Mouse (Mus musculus) hindbrain, embryonic 11.5 days (tissue): ENCODE measurements around the gene Ubtd1. TPM values are rescaled to one million over a fixed set of nuclear protein-coding genes. Genes with fewer than 3 reads are reported as not detected.

Source experiments
- ATAC-seq: fragments of 200-750 bp; cut with Nextera tagmentation; 2 replicates; pipeline ENCODE4 v1.8.0; 2017; ENCODE audit warnings: mild to moderate bottlenecking, moderate TSS enrichment, moderate library complexity; ENCODE audit not compliant: low FRiP score
- DNase-seq: peaks from one replicate; pipeline ENCODE4 v3.0.0-alpha.2; 2015; ENCODE audit warnings: low spot score
- H3K27ac ChIP-seq: fragments of 300-500 bp; sonication (generic); 2 replicates; pipeline ENCODE4 v1.5.1; 2014; ENCODE audit warnings: mild to moderate bottlenecking, low read depth, low read length
- H3K27me3 ChIP-seq: fragments of 300-500 bp; sonication (generic); 2 replicates; pipeline ENCODE4 v1.6.1; 2014; ENCODE audit warnings: mild to moderate bottlenecking, low read length, moderate library complexity, mixed read lengths; ENCODE audit not compliant: control insufficient read depth, insufficient read depth
- H3K36me3 ChIP-seq: fragments of 300-500 bp; sonication (generic); 2 replicates; pipeline ENCODE4 v1.6.1; 2014; ENCODE audit warnings: mild to moderate bottlenecking, low read length, moderate library complexity, mixed read lengths; ENCODE audit not compliant: control insufficient read depth, insufficient read depth
- H3K4me1 ChIP-seq: fragments of 300-500 bp; sonication (generic); replicated peaks from 2 replicates; pipeline ENCODE4 v1.6.1; 2014; ENCODE audit warnings: low read length, mixed read lengths; ENCODE audit not compliant: control insufficient read depth, insufficient read depth
- H3K4me2 ChIP-seq: fragments of 300-500 bp; sonication (generic); replicated peaks from 2 replicates; pipeline ENCODE4 v1.6.1; 2014; ENCODE audit warnings: mild to moderate bottlenecking, low read depth, low read length
- H3K4me3 ChIP-seq: fragments of 300-500 bp; sonication (generic); 2 replicates; pipeline ENCODE4 v1.5.1; 2014; ENCODE audit warnings: low read depth, low read length
- H3K9ac ChIP-seq: fragments of 300-500 bp; sonication (generic); 2 replicates; pipeline ENCODE4 v1.6.1; 2014; ENCODE audit warnings: low read depth, low read length
- H3K9me3 ChIP-seq: fragments of 300-500 bp; sonication (generic); 2 replicates; pipeline ENCODE4 v1.6.1; 2016; ENCODE audit warnings: low read length; ENCODE audit not compliant: control insufficient read depth
- WGBS: fragments of 180-500 bp; shearing (Covaris S2); extraction: QIAGEN DNeasy Blood & Tissue Kit; methylation state at CpG from one replicate; pipeline ENCODE4 v1.1.7; 2014; 5-methylcytosine and 5-hydroxymethylcytosine counted together
- polyA plus RNA-seq: library from polyadenylated mRNA; unstranded; fragments of >200 nt; fragmentation: Nextera tagmentation; extraction: Ambion mirVana; gene quantifications from 2 replicates; pipeline ENCODE4 v1.2.1, GENCODE M21; 2014

Ubtd1 gene
- 6.5 and 7.7 TPM in 2 replicates for polyA plus RNA-seq

GRCm38 (mm10) chr19:41981595-41981927, at the start of gene Ubtd1:
TSS of gene Ubtd1 (plus strand) at chr19:41981763.
- Histone ChIP-seq H3K4me2 (peak within 1 kb of the TSS; percentile 100), H3K9me3 (no peaks in the 10 kb centered on the region), H3K36me3 (no peaks in the 10 kb centered on the region), H3K4me3 (peak within 1 kb of the TSS; percentile 83), H3K4me1 (no peaks in the 10 kb centered on the region; the same call in 1 of the 2 replicates), H3K9ac (peak within 1 kb of the TSS; percentile 74), H3K27me3 (no peaks in the 10 kb centered on the region; the same call in 1 of the 2 replicates), H3K27ac (peak within 1 kb of the TSS; percentile 54)
- whole genome bisulfite sequencing, result under 1% methylated on average over 33 of the region's 33 CpGs
- DNase-seq (no peak), ATAC-seq (no peak)

DNA sequence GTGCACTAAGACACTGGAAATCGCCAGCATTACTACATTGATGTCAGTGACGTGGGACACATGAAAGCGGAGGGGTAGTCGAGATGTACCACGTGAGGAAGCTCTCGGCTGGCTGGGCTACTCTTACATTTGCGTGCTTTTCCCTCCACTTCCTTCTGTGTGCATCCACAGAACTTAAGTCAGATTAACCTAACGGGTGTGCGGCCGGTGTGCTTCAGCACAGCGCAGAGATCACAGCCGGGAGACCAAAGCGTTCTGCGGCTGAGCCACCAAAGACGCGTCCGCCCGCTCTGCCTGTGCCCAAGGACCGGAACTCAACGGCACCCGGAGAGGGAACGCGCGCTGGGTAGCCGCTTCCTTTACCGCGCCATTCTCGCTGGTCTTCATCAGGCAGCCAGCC, 48.9 kb upstream of the Ubtd1 start:
- under 1% methylated on average over 28 of the region's 28 CpGs for WGBS
- peak overlapping the region; percentile 74 for H3K4me2 ChIP-seq
- peaks cover 8% of the 10 kb centered on the region for H3K4me1 ChIP-seq
- peak overlapping the region; percentile 76 for H3K9ac ChIP-seq
- no peak overlapping the region for H3K27ac ChIP-seq
- no peaks in the 10 kb centered on the region for H3K9me3 ChIP-seq
- no peaks in the 10 kb centered on the region for H3K36me3 ChIP-seq
- peak overlapping the region; percentile 83 for H3K4me3 ChIP-seq
- no peaks in the 10 kb centered on the region for H3K27me3 ChIP-seq
- DNase-seq (no peak), ATAC-seq (peak; percentile 55)

- ATAC-seq, result peak; percentile 100
Observed at GRCm38 (mm10) chr19:41933179-41934086, 48.1 kb upstream of the Ubtd1 start, which contains the start of the genes Exosc1 and Zdhhc16. TSS of gene Exosc1 (minus strand) at chr19:41933423. TSS of gene Zdhhc16 (plus strand) at chr19:41933480.

DNA sequence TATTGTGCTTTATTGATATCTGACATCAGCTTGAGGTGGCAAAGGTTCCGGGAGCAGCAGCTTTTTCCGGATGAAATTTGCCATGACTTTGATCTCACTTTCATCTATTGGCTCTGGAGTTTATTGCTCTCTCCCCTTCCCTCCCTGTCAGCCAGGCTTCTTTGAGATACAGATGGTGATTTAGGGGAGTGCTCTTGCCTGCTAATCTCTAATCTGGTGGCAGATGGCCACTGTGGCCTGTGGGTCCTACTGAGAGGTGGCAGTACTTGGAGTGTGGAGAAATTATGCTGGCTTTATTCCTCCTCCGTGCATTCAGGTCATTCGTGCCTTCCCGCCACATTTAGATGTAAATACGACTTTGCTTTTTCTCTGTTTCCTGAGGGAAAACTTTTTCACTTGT, 47.4 kb upstream of the Ubtd1 start:
- H3K9me3 ChIP-seq, result no peaks in the 10 kb centered on the region
- H3K4me2 ChIP-seq, result peak overlapping the region; percentile 58
- no peaks in the 10 kb centered on the region for H3K36me3 ChIP-seq
- peak overlapping the region; percentile 83 for H3K4me3 ChIP-seq
- ATAC-seq (no peak), DNase-seq (no peak)
- peaks cover 8% of the 10 kb centered on the region for H3K4me1 ChIP-seq
- H3K27ac ChIP-seq, result no peak overlapping the region
- H3K9ac ChIP-seq, result peak overlapping the region; percentile 73
- no peaks in the 10 kb centered on the region for H3K27me3 ChIP-seq
- 44% methylated on average over 6 of the region's 6 CpGs for WGBS

More at GRCm38 (mm10) chr19:41933179-41934086, 48.1 kb upstream of the Ubtd1 start, which contains the start of the genes Exosc1 and Zdhhc16:
- peak; percentile 98 for DNase-seq
- Histone ChIP-seq H3K36me3 (no peaks in the 10 kb centered on the region), H3K27me3 (no peaks in the 10 kb centered on the region), H3K4me1 (peaks cover 8% of the 10 kb centered on the region), H3K27ac (no peak within 1 kb of the TSS), H3K4me2 (peak within 1 kb of the TSS; percentile 74), H3K9me3 (no peaks in the 10 kb centered on the region), H3K9ac (peak within 1 kb of the TSS; percentile 76), H3K4me3 (peak within 1 kb of the TSS; percentile 83)
- under 1% methylated on average over 47 of the region's 47 CpGs for WGBS

- no peak overlapping the region for H3K27ac ChIP-seq
- H3K4me2 ChIP-seq, result no peak overlapping the region
- H3K4me3 ChIP-seq, result no peak overlapping the region
- H3K4me1 ChIP-seq, result peaks cover 8% of the 10 kb centered on the region
- no peak for ATAC-seq
- no peaks in the 10 kb centered on the region for H3K36me3 ChIP-seq
- no peak for DNase-seq
- H3K9ac ChIP-seq, result no peak overlapping the region
- 97% methylated on average over 1 of the region's 1 CpGs for WGBS
- H3K9me3 ChIP-seq, result no peaks in the 10 kb centered on the region
- no peaks in the 10 kb centered on the region for H3K27me3 ChIP-seq
Observed at GRCm38 (mm10) chr19:41935921-41936320, 45.6 kb upstream of the Ubtd1 start.

GRCm38 (mm10) chr19:41938539-41938938, 43.0 kb upstream of the Ubtd1 start:
- Histone ChIP-seq H3K9me3 (no peaks in the 10 kb centered on the region), H3K36me3 (peaks cover 10% of the 10 kb centered on the region; the same call in 1 of the 2 replicates), H3K27me3 (no peaks in the 10 kb centered on the region), H3K4me1 (peaks cover 4% of the 10 kb centered on the region), H3K4me2 (no peak overlapping the region), H3K27ac (no peak overlapping the region), H3K4me3 (no peak overlapping the region), H3K9ac (no peak overlapping the region)
- ATAC-seq (no peak), DNase-seq (no peak)
- 93% methylated on average over 5 of the region's 5 CpGs for WGBS

DNA sequence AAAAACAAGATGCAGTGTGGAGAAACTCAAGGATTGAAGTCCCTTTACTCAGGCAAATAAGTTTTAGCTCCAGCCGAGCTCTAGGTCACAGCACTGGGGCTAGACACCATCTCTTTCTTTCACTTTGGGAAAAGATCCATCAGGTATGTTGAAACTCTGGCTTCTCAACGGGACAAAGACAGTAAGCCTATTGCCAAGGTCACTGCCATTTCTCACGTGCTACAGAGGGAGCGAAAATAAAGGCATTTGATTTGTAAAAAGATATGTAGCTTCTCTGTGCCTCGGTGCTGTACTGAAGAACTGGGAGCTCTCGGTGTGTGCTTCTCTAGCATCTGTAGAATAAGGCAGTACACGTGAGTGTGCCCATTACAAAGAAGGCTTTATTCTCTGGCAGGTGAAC, 37.7 kb upstream of the Ubtd1 start:
- Histone ChIP-seq H3K36me3 (peaks cover 24% of the 10 kb centered on the region), H3K9me3 (no peaks in the 10 kb centered on the region), H3K9ac (no peak overlapping the region), H3K4me1 (no peaks in the 10 kb centered on the region), H3K4me2 (no peak overlapping the region), H3K4me3 (no peak overlapping the region), H3K27ac (no peak overlapping the region), H3K27me3 (no peaks in the 10 kb centered on the region)
- 90% methylated on average over 7 of the region's 7 CpGs for WGBS
- DNase-seq, result no peak
- ATAC-seq, result no peak

GRCm38 (mm10) chr19:41952287-41952686, 29.3 kb upstream of the Ubtd1 start:
- no peak overlapping the region for H3K27ac ChIP-seq
- ATAC-seq, result no peak
- no peak overlapping the region for H3K4me2 ChIP-seq
- no peaks in the 10 kb centered on the region for H3K9me3 ChIP-seq
- WGBS, result 84% methylated on average over 4 of the region's 4 CpGs
- H3K27me3 ChIP-seq, result no peaks in the 10 kb centered on the region
- no peak overlapping the region for H3K9ac ChIP-seq
- peaks cover 22% of the 10 kb centered on the region for H3K36me3 ChIP-seq
- DNase-seq, result no peak
- no peaks in the 10 kb centered on the region for H3K4me1 ChIP-seq
- no peak overlapping the region for H3K4me3 ChIP-seq

DNA sequence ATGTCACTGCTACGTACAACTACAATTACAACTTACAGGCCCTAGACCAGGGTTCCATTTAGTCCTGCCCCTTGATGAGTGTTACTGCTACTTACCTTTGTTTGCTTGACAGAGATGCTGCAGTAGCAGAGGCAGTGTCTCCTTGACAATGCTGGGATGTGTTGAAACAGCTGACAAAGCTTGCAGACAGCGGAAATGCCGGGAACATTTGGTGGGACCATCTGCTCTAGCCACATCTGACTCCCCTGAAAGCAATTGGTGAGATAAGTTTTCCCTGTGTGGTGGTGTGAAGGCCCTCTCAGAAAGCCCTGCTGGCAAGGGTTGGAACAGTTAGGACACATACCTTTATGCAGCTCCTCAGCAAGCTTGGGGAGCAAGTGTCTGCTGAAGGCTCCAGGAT, 28.0 kb upstream of the Ubtd1 start:
- Histone ChIP-seq H3K27ac (no peak overlapping the region), H3K4me1 (no peaks in the 10 kb centered on the region), H3K36me3 (peaks cover 24% of the 10 kb centered on the region), H3K4me3 (no peak overlapping the region), H3K9me3 (no peaks in the 10 kb centered on the region), H3K4me2 (no peak overlapping the region), H3K27me3 (no peaks in the 10 kb centered on the region), H3K9ac (no peak overlapping the region)
- DNase-seq (no peak), ATAC-seq (no peak)
- 89% methylated on average over 3 of the region's 3 CpGs for WGBS
